Mouse (Mus musculus) ES-E14 (cell line): ENCODE measurements at regions not wholly inside any gene's neighbourhood (a gene's known extent, or its start where the extent isn't known, plus 50 kb on each side); places are given as distances from the start of the nearest gene placed in this dataset.

Experiments
- DNase-seq: peaks from one replicate; pipeline ENCODE4 v3.0.0-alpha.2; 2013; ENCODE audit warnings: low read depth, low spot score
- H3K27ac ChIP-seq: 2 replicates; pipeline ENCODE4 v1.5.1; 2012; ENCODE audit warnings: low read depth, mild to moderate bottlenecking, low read length, moderate library complexity, mixed read lengths; ENCODE audit not compliant: poor library complexity, insufficient read depth, severe bottlenecking
- H3K36me3 ChIP-seq: 2 replicates; pipeline ENCODE4 v1.6.1; 2012; ENCODE audit warnings: mild to moderate bottlenecking, low read length, moderate library complexity, mixed read lengths; ENCODE audit not compliant: control insufficient read depth, poor library complexity, insufficient read depth, severe bottlenecking
- H3K4me1 ChIP-seq, 2 experiments: fragments of 150-350 bp in 1 of 2; sonication (generic) in 1 of 2; 2 replicates each; pipeline ENCODE4 v1.6.1; 2012; ENCODE audit warnings: low read length in 2 of 2, mild to moderate bottlenecking in 1 of 2, mixed read lengths in 1 of 2; ENCODE audit not compliant: control insufficient read depth in 2 of 2, insufficient read depth in 2 of 2, poor library complexity in 1 of 2
- H3K4me3 ChIP-seq, 2 experiments: fragments of 150-350 bp in 1 of 2; sonication (generic) in 1 of 2; 2 replicates each; pipeline ENCODE4 v1.5.1; 2012; ENCODE audit warnings: low read length in 2 of 2, low read depth in 1 of 2, mild to moderate bottlenecking in 1 of 2, mixed read lengths in 1 of 2; ENCODE audit not compliant: insufficient read depth in 1 of 2, poor library complexity in 1 of 2, severe bottlenecking in 1 of 2
- H3K9ac ChIP-seq: 2 replicates; pipeline ENCODE4 v1.6.1; 2012; ENCODE audit warnings: low read depth, mild to moderate bottlenecking, low read length, mixed read lengths; ENCODE audit not compliant: poor library complexity, insufficient read depth, severe bottlenecking
- H3K9me3 ChIP-seq: fragments of 150-350 bp; sonication (generic); 2 replicates; pipeline ENCODE4 v1.6.1; 2012; ENCODE audit warnings: low read depth, mild to moderate bottlenecking, low read length; ENCODE audit not compliant: control insufficient read depth, insufficient read depth
- CHD2 ChIP-seq: IDR thresholded peaks from 2 replicates; pipeline ENCODE4 v1.6.1; 2014; ENCODE audit warnings: mild to moderate bottlenecking, low read depth, low read length, inconsistent platforms
- HCFC1 ChIP-seq: IDR thresholded peaks from 2 replicates; pipeline ENCODE4 v1.6.1; 2012; ENCODE audit warnings: low read length, inconsistent platforms, borderline replicate concordance; ENCODE audit not compliant: insufficient read depth
- MAFK ChIP-seq: IDR thresholded peaks from 2 replicates; pipeline ENCODE4 v1.6.1; 2014; ENCODE audit warnings: mild to moderate bottlenecking, low read depth, low read length, inconsistent platforms; ENCODE audit not compliant: insufficient read depth
- ZC3H11A ChIP-seq: IDR thresholded peaks from 2 replicates; pipeline ENCODE4 v1.6.1; 2012; ENCODE audit warnings: low read depth, mild to moderate bottlenecking, inconsistent platforms, low read length, borderline replicate concordance
- ZNF384 ChIP-seq: IDR thresholded peaks from 2 replicates; pipeline ENCODE4 v1.6.1; 2012; ENCODE audit warnings: low read depth, low read length, inconsistent platforms
- in situ Hi-C, 2 experiments: fragments of 600-800 bp; cut with MboI; formaldehyde crosslinking; loops; one replicate each; pipeline ENCODE4 v1.15.1; 2025; ENCODE audit warnings: low sequenced_read_pairs in 2 of 2, inconsistent platforms in 1 of 2; ENCODE audit not compliant: unreplicated experiment in 2 of 2

GRCm38 (mm10) chr13:31181530-31181929 is 207.5 kb downstream of the Gm5447 start:
- Histone ChIP-seq H3K4me3 (no peak overlapping the region), H3K27ac (no peak overlapping the region), H3K9me3 (no peaks in the 10 kb centered on the region), H3K4me1 (no peaks in the 10 kb centered on the region), H3K9ac (no peak overlapping the region), H3K36me3 (no peaks in the 10 kb centered on the region)
- TF ChIP-seq MAFK (no peak), ZNF384 (no peak), CHD2 (no peak), HCFC1 (no peak), ZC3H11A (no peak)
- DNase-seq: no peak
- in situ Hi-C loops: no loop called here

DNA sequence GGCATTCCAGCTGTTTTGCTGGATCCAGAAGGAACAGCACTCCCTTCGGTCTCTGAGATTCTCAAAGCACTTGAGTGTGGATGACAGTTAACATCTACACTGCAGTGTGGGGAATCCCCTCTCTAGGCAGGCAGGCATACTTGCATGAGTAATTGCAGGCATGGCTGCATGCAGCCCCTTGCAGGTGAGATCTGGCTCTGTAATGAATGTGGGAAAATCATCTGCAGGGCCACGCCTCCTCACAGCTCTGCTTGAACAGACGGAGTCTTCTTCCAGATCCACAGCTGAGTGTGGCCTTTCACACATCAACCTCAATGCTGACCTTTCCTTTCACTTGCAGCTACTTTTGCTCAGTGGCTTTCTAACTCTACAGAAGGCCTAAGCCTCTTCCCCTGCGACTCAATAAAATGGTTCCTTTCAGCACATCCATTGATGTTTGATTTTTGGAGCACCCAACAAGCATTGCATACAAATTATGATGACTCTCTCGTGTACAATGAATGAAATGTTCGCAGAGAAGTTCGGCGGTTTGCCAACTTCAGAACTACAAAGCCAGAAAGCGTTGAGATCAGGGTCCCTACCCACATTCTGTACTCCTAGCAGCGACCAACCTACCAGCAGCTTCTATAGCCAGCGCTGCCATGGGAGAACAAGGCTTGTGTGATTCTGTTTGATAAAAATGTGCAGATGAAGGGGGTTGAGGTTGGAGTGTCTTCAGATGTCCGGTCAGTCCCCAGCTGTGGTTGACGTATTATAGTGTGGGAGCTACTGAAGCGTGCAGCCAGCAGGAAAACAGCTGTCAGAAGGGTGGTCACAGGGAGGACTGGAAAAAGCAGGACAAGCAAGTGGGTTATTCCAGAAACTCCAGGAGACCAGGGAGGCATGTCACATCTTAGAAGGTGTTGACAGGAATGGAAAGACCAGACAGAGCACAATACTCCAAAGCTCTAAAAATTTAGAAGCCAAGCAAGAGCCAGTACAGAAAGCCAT is 211.1 kb downstream of the Gm5447 start:
- Histone ChIP-seq H3K4me3 (no peak overlapping the region), H3K9ac (no peak overlapping the region), H3K27ac (no peak overlapping the region), H3K4me1 (no peaks in the 10 kb centered on the region), H3K9me3 (no peaks in the 10 kb centered on the region), H3K36me3 (no peaks in the 10 kb centered on the region)
- in situ Hi-C loops: no loop called here
- TF ChIP-seq MAFK: no peak
- TF ChIP-seq ZNF384: no peak
- no peak for TF ChIP-seq HCFC1
- no peak for TF ChIP-seq ZC3H11A
- no peak for TF ChIP-seq CHD2
- no peak for DNase-seq

- no peak overlapping the region for H3K27ac ChIP-seq
- H3K4me1 ChIP-seq: no peaks in the 10 kb centered on the region
- no peak overlapping the region for H3K9ac ChIP-seq
- H3K4me3 ChIP-seq: no peak overlapping the region
- H3K9me3 ChIP-seq: no peaks in the 10 kb centered on the region
- in situ Hi-C loops: no loop called here
- TF ChIP-seq ZC3H11A (no peak), ZNF384 (no peak), HCFC1 (no peak), CHD2 (no peak), MAFK (no peak)
- no peak for DNase-seq
- H3K36me3 ChIP-seq: no peaks in the 10 kb centered on the region
These were observed 213.0 kb downstream of the Gm5447 start for GRCm38 (mm10) chr13:31186805-31187589.

DNA sequence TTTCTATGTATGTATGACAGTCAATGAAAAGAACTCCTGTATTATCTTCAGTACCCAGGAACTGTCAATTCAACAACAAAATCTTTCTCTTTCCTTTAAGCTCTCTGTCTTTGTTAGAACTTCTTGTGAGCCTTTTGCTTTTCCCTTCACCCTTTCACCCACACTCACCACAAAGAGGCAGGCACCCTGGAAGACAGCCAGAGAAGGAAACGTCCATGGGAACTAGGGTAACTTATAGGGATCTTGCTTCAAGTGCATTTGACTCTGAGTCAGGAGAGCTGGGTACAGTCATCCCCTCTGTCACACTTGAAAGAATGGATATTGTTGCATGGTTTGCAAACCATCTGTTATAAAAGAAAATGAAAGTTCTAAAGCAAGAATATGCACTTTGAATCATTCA is 215.1 kb downstream of the Gm5447 start:
- no peaks in the 10 kb centered on the region for H3K4me1 ChIP-seq
- TF ChIP-seq MAFK (no peak), ZC3H11A (no peak), ZNF384 (no peak), CHD2 (no peak), HCFC1 (no peak)
- no peaks in the 10 kb centered on the region for H3K36me3 ChIP-seq
- in situ Hi-C loops: no loop called here
- H3K4me3 ChIP-seq: no peak overlapping the region
- H3K27ac ChIP-seq: no peak overlapping the region
- no peak for DNase-seq
- no peak overlapping the region for H3K9ac ChIP-seq
- H3K9me3 ChIP-seq: no peaks in the 10 kb centered on the region
